Mouse (Mus musculus): ENCODE data around the gene Mkln1. TPM values are rescaled to one million over a fixed set of nuclear protein-coding genes. Genes with fewer than 3 reads are reported as not detected.
A peak's percentile ranks its signal among the peaks of the same experiment; 100 is the strongest.
"Not testable (repeated sequence)": the region's sequence is repeated elsewhere in the genome, so short reads cannot be mapped to it uniquely, and the experiment has no call there.

Mkln1 gene
- total RNA-seq, 1 experiment from 2014 or later, result 181 TPM

GRCm38 (mm10) chr6:31537193-31537592 is 138.7 kb downstream of the Mkln1 start:
- ATAC-seq (replicated peaks; ENCODE audit: low read depth, poor library complexity, severe bottlenecking), result peak; percentile 52; the same call in 1 of the 2 replicates

- no peak for ATAC-seq (replicated peaks; ENCODE audit: low read depth, poor library complexity, severe bottlenecking)
Observed at GRCm38 (mm10) chr6:31538112-31538511, 139.6 kb downstream of the Mkln1 start.

- no peak for ATAC-seq (replicated peaks; ENCODE audit: low read depth, poor library complexity, severe bottlenecking)
Observed at GRCm38 (mm10) chr6:31540018-31540417, 141.5 kb downstream of the Mkln1 start.

GRCm38 (mm10) chr6:31544318-31544717 is 145.8 kb downstream of the Mkln1 start:
- ATAC-seq (replicated peaks; ENCODE audit: low read depth, poor library complexity, severe bottlenecking), result no peak

GRCm38 (mm10) chr6:31549361-31550051 is 151.0 kb downstream of the Mkln1 start:
- no peak for ATAC-seq (replicated peaks; ENCODE audit: low read depth, poor library complexity, severe bottlenecking)

GRCm38 (mm10) chr6:31550876-31551532 is 152.5 kb downstream of the Mkln1 start:
- ATAC-seq (replicated peaks; ENCODE audit: low read depth, poor library complexity, severe bottlenecking), result no peak

- ATAC-seq (replicated peaks; ENCODE audit: low read depth, poor library complexity, severe bottlenecking), result no peak
Observed at GRCm38 (mm10) chr6:31556460-31557100, 158.0 kb downstream of the Mkln1 start.

GRCm38 (mm10) chr6:31560138-31560959 is 161.8 kb downstream of the Mkln1 start:
- ATAC-seq (replicated peaks; ENCODE audit: low read depth, poor library complexity, severe bottlenecking), result no peak

GRCm38 (mm10) chr6:31561948-31562347 is 163.4 kb downstream of the Mkln1 start:
- not testable (repeated sequence) for ATAC-seq (replicated peaks; ENCODE audit: low read depth, poor library complexity, severe bottlenecking)

- no peak for ATAC-seq (replicated peaks; ENCODE audit: low read depth, poor library complexity, severe bottlenecking)
Observed at GRCm38 (mm10) chr6:31562371-31563080, 164.0 kb downstream of the Mkln1 start.

- peak; percentile 57 for ATAC-seq (replicated peaks; ENCODE audit: low read depth, poor library complexity, severe bottlenecking)
Observed at GRCm38 (mm10) chr6:31563235-31564181, 165.0 kb downstream of the Mkln1 start, which contains the start of gene Podxl. TSS of gene Podxl (minus strand) at chr6:31563981.

- ATAC-seq (replicated peaks; ENCODE audit: low read depth, poor library complexity, severe bottlenecking), result peak; percentile 29
Observed at GRCm38 (mm10) chr6:31564182-31564531, 165.6 kb downstream of the Mkln1 start.

GRCm38 (mm10) chr6:31564901-31565391 is 166.4 kb downstream of the Mkln1 start:
- no peak for ATAC-seq (replicated peaks; ENCODE audit: low read depth, poor library complexity, severe bottlenecking)

Other genes with a start within 250 kb of the Mkln1 start
- gene Podxl, start 165.2 kb downstream of the Mkln1 start, total RNA-seq (2017), result 0.55 and 0.82 TPM in 2 replicates